ENCODE assay signal across 8 mouse cellular contexts in genomic region chr5:149050588-149051160, GRCm38 (mm10). TPM values are rescaled to one million over a fixed set of nuclear protein-coding genes. Genes with fewer than 3 reads are reported as not detected.
DNase-seq lines count a peak whose midpoint lies in the region; ATAC-seq and TF ChIP-seq lines count a peak whose summit lies in the region.

No protein-coding gene starts in this region.

- TF ChIP-seq CTCF in liver, adult 2 months (IDR thresholded peaks at IDR 0.05; ENCODE audit: low read depth, low read length), result no peak

- intact Hi-C loops in gastrocnemius, postnatal 14 days (cut with DNase I; ENCODE audit: low total_unique reads), result loop anchor here (5.0 kb wide), 1 partner anchor 132 kb away; the partner anchor contains the start of genes Hmgb1 and Uspl1

- ATAC-seq in embryonic facial prominence, embryonic 11.5 days (replicated peaks; ENCODE audit: insufficient number of reproducible peaks, low FRiP score, low TSS enrichment, low read depth), result no peak
- no peak for ATAC-seq in hindbrain, embryonic 16.5 days
- ATAC-seq in neural tube, embryonic 12.5 days (ENCODE audit: low FRiP score, low read depth), result no peak

- peak overlapping the region; percentile 95 for H3K4me3 ChIP-seq in liver, adult 2 months (ENCODE audit: insufficient read depth, low read depth, low read length)
- peak overlapping the region; percentile 91 for H3K4me3 ChIP-seq in embryonic facial prominence, embryonic 11.5 days (ENCODE audit: low read depth, low read length)
- H3K4me3 ChIP-seq in hindbrain, embryonic 16.5 days (ENCODE audit: low read length), result peak overlapping the region; percentile 84
- H3K4me3 ChIP-seq in neural tube, embryonic 12.5 days, result peak overlapping the region; percentile 77

- no peaks in the 10 kb centered on the region for H3K9me3 ChIP-seq in embryonic facial prominence, embryonic 11.5 days (replicated peaks; ENCODE audit: control insufficient read depth, low read length)
- no peaks in the 10 kb centered on the region for H3K9me3 ChIP-seq in hindbrain, embryonic 16.5 days (ENCODE audit: control insufficient read depth, low read length)
- H3K9me3 ChIP-seq in neural tube, embryonic 12.5 days, result no peaks in the 10 kb centered on the region

- 5% methylated on average over 10 of the region's 10 CpGs for WGBS in liver, adult 2 months
- WGBS in embryonic facial prominence, embryonic 11.5 days, result 29% methylated on average over 10 of the region's 10 CpGs
- WGBS in hindbrain, embryonic 16.5 days, result 16% methylated on average over 10 of the region's 10 CpGs
- WGBS in neural tube, embryonic 12.5 days, result 35% methylated on average over 10 of the region's 10 CpGs

- peak overlapping the region; percentile 99 for H3K27ac ChIP-seq in liver, adult 2 months (replicated peaks; ENCODE audit: insufficient read depth, low read depth, low read length)
- H3K27ac ChIP-seq in embryonic facial prominence, embryonic 11.5 days (replicated peaks; ENCODE audit: low read depth, low read length), result no peak overlapping the region; the same call in 1 of the 2 replicates
- peak overlapping the region; percentile 100; the same call in 1 of the 2 replicates for H3K27ac ChIP-seq in hindbrain, embryonic 16.5 days (ENCODE audit: low read depth, low read length)
- peak overlapping the region; percentile 99; the same call in 1 of the 2 replicates for H3K27ac ChIP-seq in neural tube, embryonic 12.5 days

- peak; percentile 43 for DNase-seq in liver, adult 2 months (ENCODE audit: extremely low read depth, low read depth, low spot score)
- DNase-seq in liver, result no peak
- no peak for DNase-seq in embryonic facial prominence, embryonic 11.5 days (ENCODE audit: low spot score)
- DNase-seq in gastrocnemius, postnatal 14 days, result no peak
- DNase-seq in embryo, embryonic 11 days, result no peak
- no peak for DNase-seq in thymus, postnatal 14 days

- no peaks in the 10 kb centered on the region for H3K27me3 ChIP-seq in liver, adult 2 months (ENCODE audit: control insufficient read depth, insufficient read depth, low read length)
- H3K27me3 ChIP-seq in embryonic facial prominence, embryonic 11.5 days (ENCODE audit: control insufficient read depth, insufficient read depth, low read length), result no peaks in the 10 kb centered on the region
- no peaks in the 10 kb centered on the region for H3K27me3 ChIP-seq in hindbrain, embryonic 16.5 days (replicated peaks; ENCODE audit: control insufficient read depth, insufficient read depth, low read length)
- no peaks in the 10 kb centered on the region for H3K27me3 ChIP-seq in neural tube, embryonic 12.5 days (replicated peaks)

- H3K36me3 ChIP-seq in liver, adult 2 months (ENCODE audit: control insufficient read depth, insufficient read depth, low read length), result peaks cover 25% of the 10 kb centered on the region
- no peaks in the 10 kb centered on the region; the same call in none of the 2 replicates for H3K36me3 ChIP-seq in embryonic facial prominence, embryonic 11.5 days (replicated peaks; ENCODE audit: control insufficient read depth, insufficient read depth, low read depth, low read length)
- peaks cover 8% of the 10 kb centered on the region for H3K36me3 ChIP-seq in hindbrain, embryonic 16.5 days (ENCODE audit: control insufficient read depth, insufficient read depth, low read length)
- peaks cover 24% of the 10 kb centered on the region for H3K36me3 ChIP-seq in neural tube, embryonic 12.5 days

- H3K79me2 ChIP-seq in liver, adult 2 months (ENCODE audit: control insufficient read depth, insufficient read depth, low read length), result no peaks in the 10 kb centered on the region

- peak overlapping the region; percentile 65 for H3K4me2 ChIP-seq in embryonic facial prominence, embryonic 11.5 days (ENCODE audit: low read depth, low read length)
- peak overlapping the region; percentile 79 for H3K4me2 ChIP-seq in hindbrain, embryonic 16.5 days (ENCODE audit: low read length)
- peak overlapping the region; percentile 83 for H3K4me2 ChIP-seq in neural tube, embryonic 12.5 days (replicated peaks)

- H3K9ac ChIP-seq in liver, adult 2 months (ENCODE audit: low read depth, low read length), result peak overlapping the region; percentile 99
- peak overlapping the region; percentile 100 for H3K9ac ChIP-seq in embryonic facial prominence, embryonic 11.5 days (replicated peaks; ENCODE audit: low read length)
- H3K9ac ChIP-seq in hindbrain, embryonic 16.5 days (ENCODE audit: low read depth, low read length), result peak overlapping the region; percentile 97
- H3K9ac ChIP-seq in neural tube, embryonic 12.5 days, result peak overlapping the region; percentile 99

- TF ChIP-seq POLR2A in liver, adult 2 months (IDR thresholded peaks at IDR 0.05; ENCODE audit: extremely low read depth, insufficient read depth, low read length), result no peak

- H3K4me1 ChIP-seq in liver, adult 2 months (ENCODE audit: control insufficient read depth, insufficient read depth, low read length), result peaks cover 6% of the 10 kb centered on the region; the same call in 1 of the 2 replicates
- no peaks in the 10 kb centered on the region for H3K4me1 ChIP-seq in embryonic facial prominence, embryonic 11.5 days (ENCODE audit: control insufficient read depth, insufficient read depth, low read length)
- peaks cover 14% of the 10 kb centered on the region for H3K4me1 ChIP-seq in hindbrain, embryonic 16.5 days (ENCODE audit: control insufficient read depth, insufficient read depth, low read depth, low read length)
- peaks cover 12% of the 10 kb centered on the region for H3K4me1 ChIP-seq in neural tube, embryonic 12.5 days

RNA-seq across cellular contexts. Expression of gene Gm42791, which starts 55.7 kb away (rescaled TPM):
- not detected in 2 replicates for total RNA-seq in liver, adult 2 months (2014; rRNA removed)
- not detected in 2 replicates for polyA plus RNA-seq in liver, adult 2 months (2012; rRNA removed)
- not detected in 2 replicates for polyA plus RNA-seq in embryonic facial prominence, embryonic 11.5 days (2014; fragmentation: Nextera tagmentation; extraction: Ambion mirVana)
- polyA plus RNA-seq in hindbrain, embryonic 16.5 days (2015; fragmentation: Nextera tagmentation; extraction: Ambion mirVana), result 3.9 and 5.3 TPM in 2 replicates
- polyA plus RNA-seq in neural tube, embryonic 12.5 days (2016; fragmentation: Nextera tagmentation; extraction: Ambion mirVana), result 2.6 and 3.6 TPM in 2 replicates
- total RNA-seq in gastrocnemius, postnatal 14 days (2021), result 1 to 10 TPM; 1.1 to 1.5 TPM
